In the genomic region with DNA sequence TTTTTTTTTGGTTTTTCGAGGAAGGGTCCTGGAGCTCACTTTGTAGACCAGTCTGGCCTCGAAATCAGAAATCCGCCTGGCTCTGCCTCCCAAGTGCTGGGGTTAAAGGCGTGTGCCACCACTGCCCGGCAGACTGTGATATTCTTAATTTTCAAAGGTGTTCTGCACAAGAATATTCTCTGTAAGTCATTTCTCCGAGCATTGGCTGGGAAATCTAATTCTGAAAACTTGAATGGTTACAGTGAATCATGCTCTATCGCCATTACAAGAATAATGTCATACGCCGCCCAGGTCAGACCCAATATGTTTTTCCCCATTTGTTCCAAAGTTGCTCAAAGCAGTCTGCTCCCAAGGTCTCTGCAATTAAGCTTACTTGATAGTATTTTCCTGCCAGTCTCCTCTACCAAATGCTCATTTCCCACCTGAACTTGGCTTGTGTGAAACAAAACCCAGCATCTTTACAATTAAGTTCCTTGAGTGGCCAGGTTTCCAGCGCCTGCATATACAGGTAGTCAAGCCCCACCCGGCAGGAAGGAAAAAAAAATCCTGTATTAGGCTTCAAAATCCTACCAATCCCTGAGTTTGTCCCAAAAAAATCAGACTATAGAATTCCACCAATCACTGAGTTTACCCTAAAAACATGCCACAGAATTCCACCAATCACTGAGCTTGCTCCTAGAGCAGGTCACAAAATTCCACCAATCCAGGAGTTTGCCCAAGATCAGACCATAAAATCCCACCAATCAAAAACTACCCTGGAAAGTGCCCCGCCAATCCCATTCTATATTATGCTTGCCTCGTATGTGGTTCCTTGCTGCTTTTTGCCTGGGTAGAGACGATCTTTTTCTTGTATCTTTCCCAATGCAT, we compare ENCODE assay signal across 8 mouse cellular contexts. TPM values are rescaled to one million over a fixed set of nuclear protein-coding genes. Genes with fewer than 3 reads are reported as not detected.
DNase-seq lines count a peak whose midpoint lies in the region; ATAC-seq and TF ChIP-seq lines count a peak whose summit lies in the region.

A gene (minus strand): TSS at position 51 of the 867 bp plus-strand sequence.

- TF ChIP-seq CTCF in kidney, adult 2 months (conservative IDR thresholded peaks at IDR 0.05; ENCODE audit: insufficient read depth, insufficient read length, low read depth, low read length), result no peak
- no peak for TF ChIP-seq CTCF in MEL (IDR thresholded peaks at IDR 0.05 in 2 of 3, conservative IDR thresholded peaks at IDR 0.05 in 1 of 3; ENCODE audit: control insufficient read depth in 1 of 3, insufficient read depth in 1 of 3, low read depth in 2 of 3, low read length in 3 of 3, poor library complexity in 1 of 3, severe bottlenecking in 1 of 3)

- no peak for TF ChIP-seq EP300 in MEL (IDR thresholded peaks at IDR 0.05; ENCODE audit: low read depth in 1 of 2, low read length in 2 of 2)

- WGBS in kidney, adult 2 months, result 70% methylated on average over 14 of the region's 14 CpGs
- WGBS in embryonic facial prominence, embryonic 13.5 days, result 78% methylated on average over 14 of the region's 14 CpGs
- 75% methylated on average over 14 of the region's 14 CpGs for WGBS in intestine, embryonic 14.5 days

- no peaks in the 10 kb centered on the region for H3K27me3 ChIP-seq in kidney, adult 2 months (replicated peaks; ENCODE audit: control insufficient read depth, insufficient read depth, low read length)
- H3K27me3 ChIP-seq in MEL (ENCODE audit: control insufficient read depth in 1 of 2, insufficient read depth in 2 of 2, low read length in 2 of 2), result no peaks in the 10 kb centered on the region
- no peaks in the 10 kb centered on the region for H3K27me3 ChIP-seq in embryonic facial prominence, embryonic 13.5 days
- no peaks in the 10 kb centered on the region for H3K27me3 ChIP-seq in intestine, embryonic 14.5 days (replicated peaks; ENCODE audit: control insufficient read depth, insufficient read depth, low read length)

- H3K27ac ChIP-seq in kidney, adult 2 months (ENCODE audit: insufficient read depth, low read depth, low read length), result peak within 1 kb of the TSS; percentile 43; the same call in 1 of the 2 replicates
- H3K27ac ChIP-seq in MEL (ENCODE audit: control insufficient read depth, low read depth, low read length), result peak within 1 kb of the TSS; percentile 83
- peak within 1 kb of the TSS; percentile 70 for H3K27ac ChIP-seq in embryonic facial prominence, embryonic 13.5 days
- H3K27ac ChIP-seq in intestine, embryonic 14.5 days (ENCODE audit: low read depth), result peak within 1 kb of the TSS; percentile 64; the same call in 1 of the 2 replicates

- no peaks in the 10 kb centered on the region for H3K36me3 ChIP-seq in kidney, adult 2 months (ENCODE audit: control insufficient read depth, insufficient read depth, low read length)
- H3K36me3 ChIP-seq in MEL (ENCODE audit: control insufficient read depth in 1 of 2, insufficient read depth in 2 of 2, low read length in 2 of 2), result peaks cover 0 to 21% of the 10 kb centered on the region in 2 experiments; a peak in 2 of 4 replicates
- peaks cover 22% of the 10 kb centered on the region for H3K36me3 ChIP-seq in embryonic facial prominence, embryonic 13.5 days
- peaks cover 15% of the 10 kb centered on the region for H3K36me3 ChIP-seq in intestine, embryonic 14.5 days (ENCODE audit: control insufficient read depth, insufficient read depth, low read length)

- peaks cover 4% of the 10 kb centered on the region; the same call in 1 of the 2 replicates for H3K4me1 ChIP-seq in kidney, adult 2 months (ENCODE audit: control insufficient read depth, insufficient read depth, low read length)
- H3K4me1 ChIP-seq in MEL (ENCODE audit: control insufficient read depth in 1 of 2, insufficient read depth in 2 of 2, low read length in 2 of 2), result peaks cover 3 to 12% of the 10 kb centered on the region in 2 experiments; a peak in 3 of 4 replicates
- H3K4me1 ChIP-seq in embryonic facial prominence, embryonic 13.5 days, result peaks cover 10% of the 10 kb centered on the region
- peaks cover 6% of the 10 kb centered on the region; the same call in 1 of the 2 replicates for H3K4me1 ChIP-seq in intestine, embryonic 14.5 days (replicated peaks; ENCODE audit: control insufficient read depth, insufficient read depth, low read length)

- TF ChIP-seq RAD21 in MEL (IDR thresholded peaks at IDR 0.05; ENCODE audit: low read depth, low read length), result no peak

- peak within 1 kb of the TSS; percentile 71 for H3K4me3 ChIP-seq in kidney, adult 2 months (ENCODE audit: insufficient read depth, low read depth, low read length)
- H3K4me3 ChIP-seq in MEL (ENCODE audit: control insufficient read depth in 1 of 2, insufficient read depth in 1 of 2, low read depth in 2 of 2, low read length in 2 of 2), result peak within 1 kb of the TSS; percentile 80 to 95
- H3K4me3 ChIP-seq in embryonic facial prominence, embryonic 13.5 days, result peak within 1 kb of the TSS; percentile 88
- H3K4me3 ChIP-seq in intestine, embryonic 14.5 days (ENCODE audit: low read depth, low read length), result peak within 1 kb of the TSS; percentile 77

- ATAC-seq in embryonic facial prominence, embryonic 13.5 days (ENCODE audit: insufficient number of reproducible peaks, insufficient read depth, low FRiP score, low TSS enrichment, low read depth), result no peak
- no peak for ATAC-seq in intestine, embryonic 14.5 days (replicated peaks; ENCODE audit: low FRiP score, low TSS enrichment, low read depth)
- ATAC-seq in megakaryocyte progenitor cell, adult 5-6 weeks (replicated peaks; ENCODE audit: poor library complexity), result no peak

- no peaks in the 10 kb centered on the region for H3K9me3 ChIP-seq in MEL (replicated peaks; ENCODE audit: insufficient read depth, low read length)
- no peaks in the 10 kb centered on the region for H3K9me3 ChIP-seq in embryonic facial prominence, embryonic 13.5 days
- no peaks in the 10 kb centered on the region for H3K9me3 ChIP-seq in intestine, embryonic 14.5 days (ENCODE audit: control insufficient read depth, low read length)

- peaks cover 10% of the 10 kb centered on the region for H3K79me2 ChIP-seq in MEL (ENCODE audit: control insufficient read depth, insufficient read depth, low read length, poor library complexity)

- DNase-seq in kidney, adult 2 months, result no peak
- DNase-seq in kidney, adult 9 months, result no peak
- DNase-seq in MEL (ENCODE audit: low read depth, low spot score), result peak; percentile 62
- DNase-seq in intestine, embryonic 14.5 days (ENCODE audit: low spot score), result no peak
- DNase-seq in ovary, postnatal 10 days (ENCODE audit: low spot score), result no peak
- DNase-seq in thymus, postnatal 14 days, result no peak

- peak within 1 kb of the TSS; percentile 91 for H3K4me2 ChIP-seq in embryonic facial prominence, embryonic 13.5 days
- peak within 1 kb of the TSS; percentile 84 for H3K4me2 ChIP-seq in intestine, embryonic 14.5 days (ENCODE audit: low read length)

- H3K9ac ChIP-seq in MEL (ENCODE audit: control insufficient read depth, low read depth, low read length, poor library complexity, severe bottlenecking), result peak within 1 kb of the TSS; percentile 78
- peak within 1 kb of the TSS; percentile 92 for H3K9ac ChIP-seq in embryonic facial prominence, embryonic 13.5 days
- H3K9ac ChIP-seq in intestine, embryonic 14.5 days (ENCODE audit: low read length), result peak within 1 kb of the TSS; percentile 78

- TF ChIP-seq POLR2A in kidney, adult 2 months (IDR thresholded peaks at IDR 0.05; ENCODE audit: low read depth, low read length), result no peak
- TF ChIP-seq POLR2A in MEL (IDR thresholded peaks at IDR 0.05; ENCODE audit: control insufficient read depth in 1 of 2, insufficient read depth in 1 of 2, low read depth in 1 of 2, low read length in 2 of 2, poor library complexity in 1 of 2), result no peak

TF ChIP-seq in MEL, 35 proteins besides CTCF, POLR2A, EP300 and RAD21:
- no peak for TF ChIP-seq E2F4 (IDR thresholded peaks at IDR 0.05; ENCODE audit: borderline replicate concordance, low read depth, low read length)
- TF ChIP-seq ZNF384 (IDR thresholded peaks at IDR 0.05; ENCODE audit: low read depth, low read length), result peak; percentile 9; the same call in 1 of the 2 replicates
- no peak for TF ChIP-seq ELF1 (IDR thresholded peaks at IDR 0.05; ENCODE audit: low read depth, low read length)
- no peak for TF ChIP-seq TCF12 (IDR thresholded peaks at IDR 0.05; ENCODE audit: low read depth, low read length)
- no peak for TF ChIP-seq ZKSCAN1 (IDR thresholded peaks at IDR 0.05; ENCODE audit: low read depth, low read length)
- TF ChIP-seq MAFK (IDR thresholded peaks at IDR 0.05; ENCODE audit: borderline replicate concordance, low read depth, low read length), result no peak
- TF ChIP-seq MXI1 (IDR thresholded peaks at IDR 0.05; ENCODE audit: low read depth, low read length), result no peak
TF ChIP-seq in MEL: peak in this region for 1.

RNA-seq across cellular contexts. Expression of the gene that starts here (rescaled TPM):
- 22.2 and 26.7 TPM in 2 replicates for polyA plus RNA-seq in kidney, adult 2 months (2012; rRNA removed)
- total RNA-seq in MEL (2012; rRNA removed), result 13.2 and 18.7 TPM in 2 replicates
- 10 to 100 TPM in 1 of 2 experiments, not detected in 1; 18.0 TPM for polyA plus RNA-seq in MEL (2012; ENCODE audit: insufficient read depth in 1 of 2, insufficient read length in 2 of 2, low read depth in 1 of 2, low replicate concordance in 2 of 2, missing spikeins in 1 of 2)
- polyA plus RNA-seq in embryonic facial prominence, embryonic 13.5 days (2015; fragmentation: Nextera tagmentation; extraction: Ambion mirVana), result 33.3 and 35.3 TPM in 2 replicates
- polyA plus RNA-seq in intestine, embryonic 14.5 days (2014; fragmentation: Nextera tagmentation; extraction: Ambion mirVana), result 27.1 and 29.3 TPM in 2 replicates
- 28.0 and 33.1 TPM in 2 replicates for total RNA-seq in megakaryocyte progenitor cell, adult 5-6 weeks (2015)
- total RNA-seq in megakaryocyte progenitor cell, adult 5-6 weeks (2017), result 26.4 and 26.7 TPM in 2 replicates
